Mouse (Mus musculus): ENCODE results near the gene Itm2a. TPM values are rescaled to one million over a fixed set of nuclear protein-coding genes. Genes with fewer than 3 reads are reported as not detected.
A peak's percentile ranks its signal among the peaks of the same experiment; 100 is the strongest.

Gene Itm2a
- total RNA-seq (2022), result 10 to 100 TPM; 35.7 to 58.0 (median 49.8) TPM

DNA sequence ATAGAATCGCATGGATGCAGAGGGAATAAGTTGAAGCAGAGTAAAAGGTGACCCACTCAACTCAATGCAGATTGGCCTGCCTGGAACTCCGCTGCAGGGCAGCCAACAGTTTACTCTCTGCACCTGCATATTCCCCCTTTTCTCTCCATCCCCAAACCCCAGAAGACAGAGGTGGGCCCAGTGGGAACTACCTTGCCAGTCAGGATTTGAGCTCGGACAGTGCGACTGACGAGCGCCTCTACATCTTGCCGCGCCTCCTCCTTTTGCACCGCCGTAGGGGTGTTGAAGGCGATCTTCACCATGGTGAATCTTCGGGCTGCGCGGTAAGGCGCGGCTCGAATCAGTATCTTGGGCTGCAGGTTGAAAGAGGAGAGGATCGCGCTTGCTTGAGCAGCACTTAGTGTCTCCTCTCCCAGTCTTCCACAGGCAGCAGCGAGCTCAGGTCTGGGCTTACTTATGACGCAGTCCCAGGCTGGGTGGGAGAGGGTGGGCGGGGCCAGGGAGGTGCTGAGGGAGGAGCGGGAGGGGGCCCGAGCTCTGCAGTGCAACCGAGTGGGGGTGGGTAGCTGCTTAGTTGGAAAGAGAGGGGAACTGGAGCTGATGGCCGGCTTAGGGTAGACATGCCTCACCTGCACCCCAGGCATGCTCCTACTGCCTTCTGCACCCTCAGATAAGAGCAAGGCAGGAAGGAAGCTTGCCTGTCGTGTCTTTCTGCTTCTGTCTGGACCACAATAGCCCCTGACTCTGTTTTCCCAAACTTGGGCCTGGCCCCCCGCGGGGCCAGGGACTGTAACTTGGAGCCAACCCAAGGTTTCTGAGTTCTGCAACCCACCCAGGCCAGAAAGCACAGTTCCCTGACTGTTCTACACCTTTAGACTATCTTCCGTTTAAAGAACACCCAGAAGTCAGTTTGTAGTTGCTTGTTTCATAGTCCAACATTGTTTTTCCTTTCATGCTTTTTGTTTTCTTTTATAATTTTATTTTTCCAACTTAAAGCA is at the start of gene Itm2a:
Gene Itm2a (minus strand): TSS at position 462 of the 998 bp plus-strand sequence.
- DNase-seq (ENCODE audit: low spot score in 2 of 2), result peak; percentile 2 to 6

DNA sequence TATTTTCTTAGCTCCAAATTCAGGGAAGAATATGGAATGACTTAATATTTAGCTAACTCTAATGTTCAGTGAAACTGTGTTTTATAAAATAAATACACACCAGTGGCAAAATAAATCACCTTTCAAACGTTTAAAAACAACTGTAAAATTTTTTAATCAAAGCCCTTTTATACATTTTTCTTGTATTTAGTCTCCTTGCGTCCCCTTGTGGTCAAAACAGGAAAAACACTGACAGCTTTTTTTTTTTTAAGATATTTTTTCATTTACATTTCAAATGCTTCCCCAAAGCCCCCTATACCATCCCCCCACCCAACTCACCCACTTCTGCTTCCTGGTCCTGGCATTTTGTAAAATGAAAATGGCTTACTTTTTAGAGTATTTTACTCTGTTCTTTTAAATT is 32.7 kb upstream of the Itm2a start:
- no peak for DNase-seq (ENCODE audit: low spot score in 2 of 2)

DNA sequence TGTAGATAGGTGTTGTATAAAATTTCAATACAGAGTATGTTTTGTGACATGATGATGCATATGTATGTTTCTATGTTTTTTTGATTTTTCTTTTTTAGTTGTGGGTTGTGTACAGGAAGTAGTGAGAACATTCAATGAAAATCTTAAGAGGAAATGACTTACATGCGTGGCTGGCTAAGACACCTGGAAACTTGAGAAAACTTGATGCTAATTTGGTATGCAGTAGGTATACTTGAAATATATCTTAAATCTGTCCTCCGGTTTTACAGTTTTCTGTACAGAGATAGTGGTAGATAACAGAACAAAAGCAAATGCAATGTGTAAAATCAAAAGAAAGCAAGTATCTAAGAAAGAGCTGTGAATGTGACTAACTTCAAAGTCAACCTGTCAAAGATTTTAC is 18.1 kb upstream of the Itm2a start:
- DNase-seq (ENCODE audit: low spot score in 2 of 2), result no peak

DNA sequence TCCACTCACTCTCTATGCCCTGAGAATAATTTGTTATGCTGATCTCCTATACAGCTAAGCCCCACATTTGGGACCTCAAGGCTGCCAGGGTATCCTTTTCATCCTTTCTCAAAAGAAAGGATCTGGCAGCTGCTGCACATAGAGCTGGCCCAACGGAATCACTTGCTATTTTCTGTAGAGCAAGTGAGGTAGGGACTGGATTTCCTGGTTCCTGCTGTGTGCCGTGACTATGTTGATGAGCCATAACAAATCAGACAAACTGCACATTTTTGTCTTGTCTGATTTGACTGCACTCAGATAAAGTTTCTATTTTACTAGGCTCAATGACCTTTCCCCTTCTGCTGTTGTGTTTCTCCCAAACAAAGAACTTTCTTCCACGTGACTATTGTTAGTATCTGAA is 14.2 kb upstream of the Itm2a start:
- no peak for DNase-seq (ENCODE audit: low spot score in 2 of 2)

DNA sequence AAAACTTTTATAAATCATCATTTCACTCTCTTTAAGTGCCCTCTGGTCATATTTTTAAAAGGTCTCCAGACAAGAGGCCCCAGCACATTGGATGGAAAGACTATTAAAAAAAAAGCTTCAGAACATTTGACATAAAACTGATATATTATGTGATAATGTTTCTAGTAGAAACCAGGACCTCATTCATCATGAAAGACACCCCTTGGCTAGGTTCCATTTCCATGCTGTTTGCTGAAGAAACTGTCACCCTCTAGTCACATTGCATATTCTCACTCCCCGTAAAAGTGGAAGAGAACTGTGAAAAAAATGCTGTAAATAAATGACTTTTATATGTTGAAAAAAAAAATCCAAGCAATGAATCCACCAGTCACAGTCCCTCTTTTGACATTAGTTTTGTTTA is 12.8 kb upstream of the Itm2a start:
- no peak for DNase-seq (ENCODE audit: low spot score in 2 of 2)

DNA sequence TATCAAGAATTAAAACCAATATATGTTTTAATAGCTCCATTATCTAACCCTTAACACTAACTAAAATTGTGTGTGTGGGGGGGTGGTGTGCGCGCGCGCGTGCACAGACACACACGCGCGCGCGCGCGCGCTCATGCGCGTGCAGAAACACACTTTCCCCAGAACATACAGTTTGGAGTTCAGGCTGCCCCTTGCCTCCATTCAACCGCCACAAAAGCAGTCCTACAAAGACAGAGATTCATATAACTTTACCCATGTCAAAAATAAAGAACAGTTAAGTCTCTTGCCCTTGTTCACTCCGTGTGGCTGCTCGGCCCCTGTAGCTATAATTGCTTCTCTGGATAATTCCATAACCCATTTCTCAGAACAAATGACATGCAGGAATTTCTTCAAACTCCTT is 695 bp downstream of the Itm2a start:
- no peak for DNase-seq (ENCODE audit: low spot score in 2 of 2)

DNA sequence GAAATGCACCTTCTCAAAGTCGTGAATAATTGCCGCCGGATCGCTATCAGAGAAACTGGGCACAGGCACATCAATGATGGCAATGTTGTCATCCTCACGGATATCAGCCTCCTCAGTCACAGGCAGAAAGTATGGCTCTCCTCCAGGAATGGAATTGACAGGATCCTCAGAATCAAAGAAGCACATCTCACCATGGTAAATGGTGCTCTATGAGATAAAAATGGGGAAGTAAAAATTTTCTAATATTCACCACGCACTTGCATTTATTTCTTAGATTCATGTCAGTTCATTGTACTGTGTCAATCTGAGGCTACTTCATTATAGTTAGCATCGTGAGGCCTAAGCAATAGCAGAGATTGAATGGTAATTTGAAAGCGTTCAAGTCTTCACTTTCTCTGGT is 4.1 kb downstream of the Itm2a start:
- DNase-seq (ENCODE audit: low spot score in 2 of 2), result no peak

DNA sequence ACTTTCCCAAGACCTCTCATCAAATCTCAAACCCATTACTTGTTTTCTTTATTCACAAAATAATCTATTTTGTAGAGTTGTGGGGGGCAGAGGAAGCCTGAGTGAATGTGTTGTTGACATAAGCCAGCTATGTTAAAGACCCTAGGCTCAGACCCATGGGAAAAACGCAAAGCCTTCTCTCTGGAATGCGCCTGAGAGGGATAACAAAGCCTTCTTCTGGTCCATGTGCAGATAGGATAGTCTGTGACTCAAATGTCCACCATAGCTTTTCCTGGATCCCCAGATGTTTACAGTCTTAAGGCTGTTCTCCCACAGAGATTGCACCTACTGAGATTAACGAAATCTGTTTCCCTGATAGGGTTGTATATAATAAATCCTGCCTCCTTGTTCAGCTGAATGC is 9.9 kb downstream of the Itm2a start:
- DNase-seq (ENCODE audit: low spot score in 2 of 2), result no peak

DNA sequence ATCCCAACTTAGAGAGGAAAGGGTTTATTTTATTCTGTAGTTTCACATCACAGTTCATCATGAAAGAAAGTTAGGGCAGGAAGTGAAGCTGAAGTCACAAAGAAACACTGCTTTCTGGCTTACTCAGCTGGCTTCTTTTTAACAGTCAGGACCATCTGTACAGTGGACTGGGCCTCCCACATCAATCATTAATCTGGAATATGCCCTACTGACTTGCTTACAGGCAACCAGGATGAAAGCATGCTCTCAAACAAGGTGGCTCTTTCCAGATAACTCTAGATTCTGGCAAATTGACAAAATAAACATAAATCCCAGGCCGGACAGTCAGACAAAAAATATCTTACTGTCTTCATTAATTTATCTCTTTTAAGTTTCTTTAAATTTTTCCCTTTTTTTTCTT is 27.8 kb downstream of the Itm2a start:
- DNase-seq (ENCODE audit: low spot score in 2 of 2), result no peak

Other genes with a start within 250 kb of the Itm2a start
- gene Gpr174, start 147.5 kb downstream of the Itm2a start, total RNA-seq (2022), result under 1 TPM in 3 of 4 experiments, not detected in 1; 0.09 to 0.13 (median 0.11) TPM

Measured in left cerebral cortex, adult 8-10 months (tissue).